Mouse (Mus musculus): ENCODE data around the gene Foxn1. TPM values are rescaled to one million over a fixed set of nuclear protein-coding genes. Genes with fewer than 3 reads are reported as not detected.
A peak's percentile ranks its signal among the peaks of the same experiment; 100 is the strongest.

Foxn1 gene
- total and polyA plus RNA-seq, 2 experiments from 2014 or later: not detected

- WGBS: 18% methylated on average over 8 of the region's 8 CpGs
- H3K27ac ChIP-seq (ENCODE audit: low read depth): no peak overlapping the region
- ATAC-seq (ENCODE audit: insufficient read depth, low read depth): no peak; the same call in 1 of the 2 replicates
- no peaks in the 10 kb centered on the region for H3K36me3 ChIP-seq (replicated peaks; ENCODE audit: control insufficient read depth, insufficient read depth, low read length)
- H3K9me3 ChIP-seq (replicated peaks; ENCODE audit: control insufficient read depth, low read length): no peaks in the 10 kb centered on the region
- no peak overlapping the region for H3K4me3 ChIP-seq (ENCODE audit: low read depth, low read length)
- H3K4me2 ChIP-seq (ENCODE audit: low read depth, low read length): no peak overlapping the region
- H3K27me3 ChIP-seq (ENCODE audit: control insufficient read depth, insufficient read depth, low read length): 0 out of 2 replicates have a peak, but pooled peaks cover 19% of the 10 kb centered on the region
- no peak overlapping the region for H3K9ac ChIP-seq (replicated peaks; ENCODE audit: low read depth, low read length)
- DNase-seq (ENCODE audit: low spot score): peak; percentile 28
- TF ChIP-seq CTCF (IDR thresholded peaks at IDR 0.05; ENCODE audit: low read depth): peak; percentile 84
- TF ChIP-seq EP300 (IDR thresholded peaks at IDR 0.05; ENCODE audit: low read depth): no peak
- H3K4me1 ChIP-seq (ENCODE audit: control insufficient read depth, insufficient read depth): no peaks in the 10 kb centered on the region
Observed at GRCm38 (mm10) chr11:78399680-78400079, 13.3 kb upstream of the Foxn1 start.

- 78% methylated on average over 6 of the region's 6 CpGs for WGBS
- Histone ChIP-seq H3K4me1 (ENCODE audit: control insufficient read depth, insufficient read depth) (no peaks in the 10 kb centered on the region), H3K9me3 (replicated peaks; ENCODE audit: control insufficient read depth, low read length) (no peaks in the 10 kb centered on the region), H3K27ac (ENCODE audit: low read depth) (no peak overlapping the region), H3K36me3 (replicated peaks; ENCODE audit: control insufficient read depth, insufficient read depth, low read length) (no peaks in the 10 kb centered on the region), H3K4me3 (ENCODE audit: low read depth, low read length) (no peak overlapping the region), H3K27me3 (ENCODE audit: control insufficient read depth, insufficient read depth, low read length) (0 out of 2 replicates have a peak, but pooled peaks cover 19% of the 10 kb centered on the region), H3K4me2 (ENCODE audit: low read depth, low read length) (no peak overlapping the region), H3K9ac (replicated peaks; ENCODE audit: low read depth, low read length) (no peak overlapping the region)
- no peak for TF ChIP-seq CTCF (IDR thresholded peaks at IDR 0.05; ENCODE audit: low read depth)
- TF ChIP-seq EP300 (IDR thresholded peaks at IDR 0.05; ENCODE audit: low read depth): no peak
- DNase-seq (ENCODE audit: low spot score): no peak
- ATAC-seq (ENCODE audit: insufficient read depth, low read depth): no peak
Observed at GRCm38 (mm10) chr11:78398212-78398611, 11.9 kb upstream of the Foxn1 start.

- Histone ChIP-seq H3K4me1 (ENCODE audit: control insufficient read depth, insufficient read depth) (no peaks in the 10 kb centered on the region), H3K4me3 (ENCODE audit: low read depth, low read length) (no peak overlapping the region), H3K9ac (replicated peaks; ENCODE audit: low read depth, low read length) (no peak overlapping the region), H3K9me3 (replicated peaks; ENCODE audit: control insufficient read depth, low read length) (no peaks in the 10 kb centered on the region), H3K27me3 (ENCODE audit: control insufficient read depth, insufficient read depth, low read length) (0 out of 2 replicates have a peak, but pooled peaks cover 19% of the 10 kb centered on the region), H3K36me3 (replicated peaks; ENCODE audit: control insufficient read depth, insufficient read depth, low read length) (no peaks in the 10 kb centered on the region), H3K4me2 (ENCODE audit: low read depth, low read length) (0 out of 2 replicates have a peak overlapping the region, but pooled peaks have one; percentile 14), H3K27ac (ENCODE audit: low read depth) (no peak overlapping the region)
- 0 out of 2 replicates have a peak, but pooled peaks have one; percentile 32 for ATAC-seq (ENCODE audit: insufficient read depth, low read depth)
- WGBS: 12% methylated on average over 18 of the region's 18 CpGs
- TF ChIP-seq EP300 (IDR thresholded peaks at IDR 0.05; ENCODE audit: low read depth) (no peak), CTCF (IDR thresholded peaks at IDR 0.05; ENCODE audit: low read depth) (peak; percentile 67)
- peak; percentile 39 for DNase-seq (ENCODE audit: low spot score)
Observed at GRCm38 (mm10) chr11:78397397-78397796, 11.0 kb upstream of the Foxn1 start.

GRCm38 (mm10) chr11:78396950-78397349 is 10.6 kb upstream of the Foxn1 start:
- 0 out of 2 replicates have a peak overlapping the region, but pooled peaks have one; percentile 14 for H3K4me2 ChIP-seq (ENCODE audit: low read depth, low read length)
- WGBS: 53% methylated on average over 11 of the region's 11 CpGs
- no peak for ATAC-seq (ENCODE audit: insufficient read depth, low read depth)

GRCm38 (mm10) chr11:78392728-78393127 is 6.4 kb upstream of the Foxn1 start:
- Histone ChIP-seq H3K4me3 (ENCODE audit: low read depth, low read length) (no peak overlapping the region), H3K27me3 (ENCODE audit: control insufficient read depth, insufficient read depth, low read length) (no peaks in the 10 kb centered on the region), H3K36me3 (replicated peaks; ENCODE audit: control insufficient read depth, insufficient read depth, low read length) (no peaks in the 10 kb centered on the region), H3K9ac (replicated peaks; ENCODE audit: low read depth, low read length) (no peak overlapping the region), H3K27ac (ENCODE audit: low read depth) (no peak overlapping the region), H3K4me2 (ENCODE audit: low read depth, low read length) (no peak overlapping the region), H3K9me3 (replicated peaks; ENCODE audit: control insufficient read depth, low read length) (no peaks in the 10 kb centered on the region), H3K4me1 (ENCODE audit: control insufficient read depth, insufficient read depth) (no peaks in the 10 kb centered on the region)
- no peak for TF ChIP-seq CTCF (IDR thresholded peaks at IDR 0.05; ENCODE audit: low read depth)
- no peak for TF ChIP-seq EP300 (IDR thresholded peaks at IDR 0.05; ENCODE audit: low read depth)
- DNase-seq (ENCODE audit: low spot score) (no peak), ATAC-seq (ENCODE audit: insufficient read depth, low read depth) (no peak)
- WGBS: 72% methylated on average over 3 of the region's 3 CpGs

More at GRCm38 (mm10) chr11:78396950-78397349, 10.6 kb upstream of the Foxn1 start:
- H3K36me3 ChIP-seq (replicated peaks; ENCODE audit: control insufficient read depth, insufficient read depth, low read length): no peaks in the 10 kb centered on the region
- no peak for TF ChIP-seq CTCF (IDR thresholded peaks at IDR 0.05; ENCODE audit: low read depth)
- no peak for TF ChIP-seq EP300 (IDR thresholded peaks at IDR 0.05; ENCODE audit: low read depth)
- H3K27me3 ChIP-seq (ENCODE audit: control insufficient read depth, insufficient read depth, low read length): 0 out of 2 replicates have a peak, but pooled peaks cover 19% of the 10 kb centered on the region
- H3K4me1 ChIP-seq (ENCODE audit: control insufficient read depth, insufficient read depth): no peaks in the 10 kb centered on the region
- H3K9me3 ChIP-seq (replicated peaks; ENCODE audit: control insufficient read depth, low read length): no peaks in the 10 kb centered on the region
- H3K4me3 ChIP-seq (ENCODE audit: low read depth, low read length): no peak overlapping the region
- H3K9ac ChIP-seq (replicated peaks; ENCODE audit: low read depth, low read length): no peak overlapping the region
- no peak overlapping the region for H3K27ac ChIP-seq (ENCODE audit: low read depth)
- DNase-seq (ENCODE audit: low spot score): no peak

- Histone ChIP-seq H3K4me1 (ENCODE audit: control insufficient read depth, insufficient read depth) (no peaks in the 10 kb centered on the region), H3K27ac (ENCODE audit: low read depth) (no peak overlapping the region), H3K27me3 (ENCODE audit: control insufficient read depth, insufficient read depth, low read length) (0 out of 2 replicates have a peak, but pooled peaks cover 3% of the 10 kb centered on the region), H3K4me3 (ENCODE audit: low read depth, low read length) (no peak overlapping the region), H3K9ac (replicated peaks; ENCODE audit: low read depth, low read length) (no peak overlapping the region), H3K9me3 (replicated peaks; ENCODE audit: control insufficient read depth, low read length) (no peaks in the 10 kb centered on the region), H3K36me3 (replicated peaks; ENCODE audit: control insufficient read depth, insufficient read depth, low read length) (no peaks in the 10 kb centered on the region), H3K4me2 (ENCODE audit: low read depth, low read length) (no peak overlapping the region)
- no peak for TF ChIP-seq EP300 (IDR thresholded peaks at IDR 0.05; ENCODE audit: low read depth)
- no peak for TF ChIP-seq CTCF (IDR thresholded peaks at IDR 0.05; ENCODE audit: low read depth)
- ATAC-seq (ENCODE audit: insufficient read depth, low read depth) (no peak), DNase-seq (ENCODE audit: low spot score) (no peak)
- 78% methylated on average over 10 of the region's 10 CpGs for WGBS
Observed at GRCm38 (mm10) chr11:78385776-78386175, 582 bp downstream of the Foxn1 start.
